Mouse (Mus musculus) myocyte (in vitro differentiated cells): ENCODE measurements around the gene Elmsan1.

ENCODE experiments used
- CEBPB ChIP-seq: IDR thresholded peaks from 2 replicates; pipeline ENCODE4 v1.6.1; 2011; ENCODE audit warnings: mild to moderate bottlenecking, moderate library complexity; ENCODE audit not compliant: poor library complexity, insufficient read depth, severe bottlenecking
- E2F4 ChIP-seq: IDR thresholded peaks from one replicate; pipeline ENCODE4 v1.6.1; 2011; ENCODE audit warnings: mild to moderate bottlenecking, control low read depth, moderate library complexity; ENCODE audit not compliant: insufficient read depth
- MAX ChIP-seq: IDR thresholded peaks from one replicate; pipeline ENCODE4 v1.6.1; 2011; ENCODE audit warnings: low read depth, mild to moderate bottlenecking, control low read depth
- MYOD1 ChIP-seq, 3 experiments: IDR thresholded peaks; one replicate each; pipeline ENCODE4 v1.6.1; 2011; ENCODE audit warnings: control low read depth in 2 of 3, low read depth in 2 of 3, mild to moderate bottlenecking in 2 of 3, moderate library complexity in 1 of 3; ENCODE audit not compliant: insufficient read length in 2 of 3, control insufficient read depth in 1 of 3
- MYOG ChIP-seq, 3 experiments: IDR thresholded peaks; one replicate each; pipeline ENCODE4 v1.6.1; 2011; ENCODE audit warnings: control low read depth in 2 of 3, low read depth in 2 of 3, mild to moderate bottlenecking in 2 of 3; ENCODE audit not compliant: insufficient read length in 2 of 3, control insufficient read depth in 1 of 3, insufficient read depth in 1 of 3
- POLR2A ChIP-seq: IDR thresholded peaks from one replicate; pipeline ENCODE4 v1.6.1; 2011; ENCODE audit warnings: low read depth, mild to moderate bottlenecking, control low read depth, moderate library complexity; ENCODE audit not compliant: insufficient read length
- POLR2AphosphoS2 ChIP-seq: IDR thresholded peaks from one replicate; pipeline ENCODE4 v1.6.1; 2011; ENCODE audit warnings: low read depth, control low read depth; ENCODE audit not compliant: insufficient read length
- REST ChIP-seq: IDR thresholded peaks from one replicate; pipeline ENCODE4 v1.6.1; 2011; ENCODE audit warnings: mild to moderate bottlenecking, control low read depth, moderate library complexity; ENCODE audit not compliant: insufficient read depth, insufficient read length
- SRF ChIP-seq: IDR thresholded peaks from one replicate; pipeline ENCODE4 v1.6.1; 2011; ENCODE audit warnings: low read depth; ENCODE audit not compliant: control insufficient read depth, insufficient read length
- TCF12 ChIP-seq: IDR thresholded peaks from one replicate; pipeline ENCODE4 v1.6.1; 2011; ENCODE audit warnings: mild to moderate bottlenecking, control low read depth; ENCODE audit not compliant: poor library complexity, insufficient read depth, severe bottlenecking
- USF1 ChIP-seq: IDR thresholded peaks from one replicate; pipeline ENCODE4 v1.6.1; 2011; ENCODE audit warnings: low read depth, mild to moderate bottlenecking, control low read depth, moderate library complexity

DNA sequence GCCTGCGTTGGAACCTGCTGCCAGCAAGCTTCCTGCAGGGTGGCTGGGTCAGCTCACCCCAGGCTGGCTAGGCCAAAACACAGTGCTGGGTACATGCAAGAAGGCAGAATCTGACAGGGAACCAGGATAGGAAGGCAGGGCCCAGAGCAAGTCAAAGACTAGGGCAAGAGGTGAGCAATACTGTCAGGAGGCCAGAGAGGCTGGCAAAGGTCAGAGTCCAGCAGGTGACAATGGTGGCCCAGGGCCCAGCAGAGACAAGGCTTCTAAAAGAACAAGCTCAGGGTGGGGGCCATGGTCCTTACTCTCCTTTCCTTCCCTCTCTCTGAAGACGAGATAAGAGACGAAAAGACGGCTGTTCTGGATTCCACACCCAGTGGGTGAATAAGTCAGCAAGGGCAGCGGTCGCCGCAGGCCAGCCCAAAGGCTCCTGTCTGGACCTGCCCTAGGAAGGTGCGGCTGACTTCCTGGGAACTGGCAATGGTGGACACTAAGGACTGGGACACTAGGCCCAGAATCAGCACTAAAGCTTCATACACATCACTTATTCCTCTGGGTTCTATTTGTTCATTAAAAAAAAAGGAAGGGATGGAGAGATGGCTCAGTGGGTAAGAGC lies 14.9 kb upstream of the Elmsan1 start:
- TF ChIP-seq POLR2A (no peak), REST (no peak), USF1 (no peak), TCF12 (no peak), POLR2AphosphoS2 (no peak), MAX (no peak), E2F4 (no peak), MYOG (IDR thresholded peaks at IDR 0.05; ENCODE audit: control insufficient read depth in 1 of 3, insufficient read depth in 1 of 3, insufficient read length in 2 of 3, low read depth in 2 of 3) (no peak), MYOD1 (IDR thresholded peaks at IDR 0.05; ENCODE audit: control insufficient read depth in 1 of 3, insufficient read length in 2 of 3, low read depth in 2 of 3) (no peak), SRF (no peak), CEBPB (no peak)
